Mouse (Mus musculus): ENCODE measurements at regions not wholly inside any gene's neighbourhood (a gene's known extent, or its start where the extent isn't known, plus 50 kb on each side); places are given as distances from the start of the nearest gene placed in this dataset.

- TF ChIP-seq CTCF (IDR thresholded peaks at IDR 0.05; ENCODE audit: insufficient read depth, low read depth, low read length) (no peak), POLR2A (IDR thresholded peaks at IDR 0.05; ENCODE audit: insufficient read depth, low read depth, low read length) (no peak)
Measured at GRCm38 (mm10) chr1:64308088-64308487, 186.0 kb upstream of the Klf7 start.
